ENCODE assay signal across 15 mouse cellular contexts in genomic region chr11:51917951-51918350, GRCm38 (mm10). TPM values are rescaled to one million over a fixed set of nuclear protein-coding genes. Genes with fewer than 3 reads are reported as not detected.
DNase-seq lines count a peak whose midpoint lies in the region; ATAC-seq and TF ChIP-seq lines count a peak whose summit lies in the region.
"Had no signal": no experiment of that assay in that cellular context is flagged by ENCODE, and none has a peak within 500 bp of the region (broad histone marks: within the 10 kb centered on the region; RNA-seq: fewer than 3 reads in every experiment).

No protein-coding gene starts in this region.

- TF ChIP-seq RAD21 in CH12.LX (IDR thresholded peaks at IDR 0.05; ENCODE audit: low read depth, low read length) = no peak

- TF ChIP-seq POLR2A in CH12.LX (IDR thresholded peaks at IDR 0.05; ENCODE audit: low read depth, low read length) = no peak

- intact Hi-C loops in heart, postnatal 10 days (cut with DNase I) = loop anchor here (2.0 kb wide), 2 partner anchors 49 to 61 kb away; partner anchors contain the start of genes Cdkn2aipnl and Jade2

- ATAC-seq in kidney, embryonic 16.5 days (ENCODE audit: low FRiP score, low TSS enrichment) = peak; percentile 28
- ATAC-seq: intestine, embryonic 16.5 days; midbrain, embryonic 16.5 days had no signal

- peak; percentile 28 to 37 for DNase-seq in heart, adult 18-20 months
- no peak for DNase-seq in heart, postnatal 10 days
- DNase-seq in CH12.LX (ENCODE audit: extremely low read depth) = no peak
- peak; percentile 69 for DNase-seq in lung, postnatal 25 days (ENCODE audit: low spot score)
- no peak for DNase-seq in hindbrain, embryonic 10.5 days (ENCODE audit: low spot score)
- DNase-seq in cerebellum, postnatal 25 days = no peak
- DNase-seq: cerebellum, postnatal 14 days; gastrocnemius, postnatal 14 days; thymus, postnatal 25 days had no signal

- H3K27ac ChIP-seq in CH12.LX (ENCODE audit: insufficient read depth, low read depth) = no peak overlapping the region
- peak overlapping the region; percentile 49; the same call in 1 of the 2 replicates for H3K27ac ChIP-seq in kidney, embryonic 16.5 days (ENCODE audit: low read length)
- H3K27ac ChIP-seq in hindbrain, embryonic 10.5 days = no peak overlapping the region
- H3K27ac ChIP-seq: embryonic facial prominence, embryonic 12.5 days; forebrain, embryonic 12.5 days; liver, embryonic 15.5 days had no signal

- dilution Hi-C loops in CH12.LX (cut with MboI; ENCODE audit: extremely low pct_ligation_motif_present, extremely low pct_unique_long_range_greater_than_20kb, low sequenced_read_pairs) = no loop called here

- H3K4me1 ChIP-seq in CH12.LX (ENCODE audit: control insufficient read depth in 1 of 2, insufficient read depth in 2 of 2) = peaks cover 25 to 39% of the 10 kb centered on the region in 2 experiments
- H3K4me1 ChIP-seq in kidney, embryonic 16.5 days (ENCODE audit: insufficient read depth, low read length) = peaks cover 21% of the 10 kb centered on the region
- H3K4me1 ChIP-seq in hindbrain, embryonic 10.5 days (replicated peaks) = peaks cover 15% of the 10 kb centered on the region

- in situ Hi-C loops in CH12.LX (cut with MboI; ENCODE audit: low pct_ligation_motif_present, low pct_unique_long_range_greater_than_20kb, low sequenced_read_pairs) = no loop called here

- TF ChIP-seq CTCF in CH12.LX (conservative IDR thresholded peaks at IDR 0.05 in 1 of 2, IDR thresholded peaks at IDR 0.05 in 1 of 2; ENCODE audit: low read depth in 2 of 2, low read length in 2 of 2) = no peak

- TF ChIP-seq EP300 in CH12.LX (IDR thresholded peaks at IDR 0.05; ENCODE audit: low read length) = no peak

- H3K9ac ChIP-seq in CH12.LX (ENCODE audit: insufficient read depth, low read depth) = no peak overlapping the region
- no peak overlapping the region for H3K9ac ChIP-seq in kidney, embryonic 16.5 days (replicated peaks; ENCODE audit: low read length)
- H3K9ac ChIP-seq: embryonic facial prominence, embryonic 12.5 days; forebrain, embryonic 12.5 days; liver, embryonic 15.5 days had no signal

- WGBS in kidney, embryonic 16.5 days = 35% methylated on average over 2 of the region's 2 CpGs
- 65% methylated on average over 2 of the region's 2 CpGs for WGBS in hindbrain, embryonic 10.5 days

- peaks cover 7% of the 10 kb centered on the region for H3K9me3 ChIP-seq in CH12.LX (replicated peaks; ENCODE audit: low read length)
- H3K9me3 ChIP-seq in kidney, embryonic 16.5 days (ENCODE audit: low read length) = peaks cover under 1% of the 10 kb centered on the region; the same call in 1 of the 2 replicates
- H3K9me3 ChIP-seq in hindbrain, embryonic 10.5 days = peaks cover 1% of the 10 kb centered on the region; the same call in 1 of the 2 replicates
- H3K9me3 ChIP-seq: embryonic facial prominence, embryonic 12.5 days; forebrain, embryonic 12.5 days; liver, embryonic 15.5 days had no signal

- no peaks in the 10 kb centered on the region for H3K79me2 ChIP-seq in CH12.LX (replicated peaks; ENCODE audit: control insufficient read depth, extremely low read depth, insufficient read depth, poor library complexity, severe bottlenecking)

- H3K4me2 ChIP-seq in CH12.LX (ENCODE audit: insufficient read depth, low read depth, poor library complexity, severe bottlenecking) = no peak overlapping the region
- no peak overlapping the region for H3K4me2 ChIP-seq in kidney, embryonic 16.5 days (replicated peaks; ENCODE audit: low read depth, low read length)
- H3K4me2 ChIP-seq: embryonic facial prominence, embryonic 12.5 days; forebrain, embryonic 12.5 days; liver, embryonic 15.5 days had no signal

- peaks cover 4% of the 10 kb centered on the region for H3K27me3 ChIP-seq in CH12.LX (replicated peaks)
- no peaks in the 10 kb centered on the region for H3K27me3 ChIP-seq in kidney, embryonic 16.5 days (ENCODE audit: insufficient read depth, low read length)
- 0 out of 2 replicates have a peak, but pooled peaks cover 8% of the 10 kb centered on the region for H3K27me3 ChIP-seq in hindbrain, embryonic 10.5 days (ENCODE audit: insufficient read depth, poor library complexity, severe bottlenecking)
- H3K27me3 ChIP-seq: embryonic facial prominence, embryonic 12.5 days; forebrain, embryonic 12.5 days had no signal

- H3K4me3 ChIP-seq in CH12.LX (replicated peaks in 1 of 3; ENCODE audit: low read depth in 2 of 3, low read length in 2 of 3, poor library complexity in 1 of 3) = peak overlapping the region in 1 of 3 experiments; percentile 5
- H3K4me3 ChIP-seq in kidney, embryonic 16.5 days (ENCODE audit: low read length) = no peak overlapping the region
- H3K4me3 ChIP-seq in hindbrain, embryonic 10.5 days = no peak overlapping the region
- H3K4me3 ChIP-seq: embryonic facial prominence, embryonic 12.5 days; forebrain, embryonic 12.5 days; liver, embryonic 15.5 days had no signal

- H3K36me3 ChIP-seq in CH12.LX (replicated peaks in 1 of 2; ENCODE audit: control insufficient read depth in 1 of 2, insufficient read depth in 1 of 2, low read length in 1 of 2) = no peaks in the 10 kb centered on the region
- H3K36me3 ChIP-seq in kidney, embryonic 16.5 days (ENCODE audit: insufficient read depth, low read length) = no peaks in the 10 kb centered on the region
- H3K36me3 ChIP-seq in hindbrain, embryonic 10.5 days = no peaks in the 10 kb centered on the region
- H3K36me3 ChIP-seq: embryonic facial prominence, embryonic 12.5 days; forebrain, embryonic 12.5 days; liver, embryonic 15.5 days had no signal

TF ChIP-seq in CH12.LX, 34 proteins besides CTCF, POLR2A, EP300 and RAD21:
- TF ChIP-seq JUND (conservative IDR thresholded peaks at IDR 0.05; ENCODE audit: low read depth, low read length) (no peak), ETS1 (conservative IDR thresholded peaks at IDR 0.05; ENCODE audit: low read depth, low read length) (0 out of 2 replicates have a peak, but pooled peaks have one; percentile 6)
TF ChIP-seq in CH12.LX: peak in this region for 1.

RNA-seq across cellular contexts. Expression of gene Cdkn2aipnl, which starts 49.5 kb away (rescaled TPM):
- 10 to 100 TPM; 10.5 to 11.3 TPM for total RNA-seq in heart, adult 18-20 months (2021)
- 10 to 100 TPM; 20.3 to 21.0 TPM for total RNA-seq in heart, postnatal 10 days (2021)
- total RNA-seq in CH12.LX (2012; rRNA removed) = 170 and 172 TPM in 2 replicates
- 256 and 271 TPM in 2 replicates for total RNA-seq in CH12.LX (2014; rRNA removed)
- 200 and 219 TPM in 2 replicates for polyA plus RNA-seq in CH12.LX (2012; ENCODE audit: insufficient read length, low read depth)
- polyA plus RNA-seq in kidney, embryonic 16.5 days (2015; fragmentation: Nextera tagmentation; extraction: Ambion mirVana) = 95.5 and 99.8 TPM in 2 replicates
- polyA plus RNA-seq in hindbrain, embryonic 10.5 days (2016; fragmentation: Nextera tagmentation; extraction: Ambion mirVana) = 133 and 134 TPM in 2 replicates

Comparison
In these comparisons a context has a peak if more than half of its experiments do, and no peak if none do; other contexts are left out.
1. DNase-seq: peak in heart, adult 18-20 months (2 of 2) and lung, postnatal 25 days (single experiment); none in heart, postnatal 10 days (0 of 2), CH12.LX (single experiment), hindbrain, embryonic 10.5 days (single experiment) and cerebellum, postnatal 25 days (0 of 2).
2. RNA of gene Cdkn2aipnl, which starts 49.5 kb away (total RNA-seq): 170 to 271 TPM in CH12.LX; 20.3 to 21.0 TPM in heart, postnatal 10 days and 10.5 to 11.3 TPM in heart, adult 18-20 months; every median in the first group is over 4 times any median in the second.